Mouse (Mus musculus): ENCODE measurements around the gene Dnah14. TPM values are rescaled to one million over a fixed set of nuclear protein-coding genes. Genes with fewer than 3 reads are reported as not detected.
A peak's percentile ranks its signal among the peaks of the same experiment; 100 is the strongest.

Dnah14 gene
- total and polyA plus RNA-seq, 2 experiments from 2014 or later: under 0.01 to 0.70 TPM

DNA sequence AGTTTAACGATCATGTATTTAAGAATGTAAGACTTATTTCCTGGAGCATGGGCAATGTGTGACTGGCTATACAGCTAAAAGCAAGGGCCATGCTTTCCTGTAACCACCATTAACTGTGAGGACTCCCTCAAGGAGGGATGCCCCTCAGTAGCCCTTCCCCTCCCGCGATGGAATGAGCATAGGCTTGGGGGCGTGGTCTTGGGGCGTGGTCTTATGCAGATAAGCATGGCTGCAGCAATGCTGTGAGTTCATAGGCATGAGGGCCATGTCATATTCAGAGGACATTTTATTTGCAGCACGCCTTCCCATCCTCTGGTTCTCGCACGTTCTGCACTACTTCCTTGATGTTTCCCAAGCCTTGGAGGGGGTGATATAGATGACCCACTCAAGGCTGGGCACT, 71.1 kb downstream of the Dnah14 start:
- H3K4me3 ChIP-seq (ENCODE audit: low read depth, low read length): no peak overlapping the region
- ATAC-seq (ENCODE audit: low FRiP score): no peak
- no peak for TF ChIP-seq CTCF (IDR thresholded peaks at IDR 0.05)
- no peaks in the 10 kb centered on the region for H3K4me1 ChIP-seq (ENCODE audit: insufficient read depth, low read length)
- DNase-seq (ENCODE audit: low spot score): no peak
- no peaks in the 10 kb centered on the region for H3K9me3 ChIP-seq (ENCODE audit: low read length)
- no peak overlapping the region for H3K27ac ChIP-seq (ENCODE audit: low read depth, low read length)
- no peak overlapping the region for H3K4me2 ChIP-seq (ENCODE audit: low read depth, low read length, poor library complexity, severe bottlenecking)
- no peaks in the 10 kb centered on the region for H3K27me3 ChIP-seq (ENCODE audit: insufficient read depth, low read length)
- H3K36me3 ChIP-seq (ENCODE audit: insufficient read depth, low read length): no peaks in the 10 kb centered on the region
- no peak overlapping the region for H3K9ac ChIP-seq (replicated peaks; ENCODE audit: low read length, poor library complexity, severe bottlenecking)
- WGBS: 45% methylated on average over 8 of the region's 8 CpGs

DNA sequence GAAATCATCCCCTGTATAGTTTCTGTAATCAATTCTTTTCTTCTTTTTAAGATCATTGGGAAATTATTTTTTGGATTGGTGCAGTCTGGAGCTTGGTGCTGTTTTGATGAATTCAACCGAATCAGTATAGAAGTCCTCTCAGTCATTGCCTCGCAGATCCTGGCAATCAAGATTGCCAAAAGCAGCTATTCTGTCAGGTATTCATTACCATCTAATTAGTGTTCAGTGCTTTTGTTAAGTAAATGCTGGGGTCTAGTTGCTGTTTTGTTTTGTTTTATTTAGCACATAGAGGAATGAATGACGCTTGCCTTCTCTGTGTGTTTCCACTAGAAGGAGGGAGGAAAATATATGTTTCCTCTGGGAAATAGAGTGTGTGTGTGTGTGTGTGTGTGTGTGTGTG, 77.1 kb downstream of the Dnah14 start:
- Histone ChIP-seq H3K9me3 (ENCODE audit: low read length) (no peaks in the 10 kb centered on the region), H3K27ac (ENCODE audit: low read depth, low read length) (no peak overlapping the region), H3K27me3 (ENCODE audit: insufficient read depth, low read length) (no peaks in the 10 kb centered on the region), H3K4me1 (ENCODE audit: insufficient read depth, low read length) (no peaks in the 10 kb centered on the region), H3K4me3 (ENCODE audit: low read depth, low read length) (no peak overlapping the region), H3K9ac (replicated peaks; ENCODE audit: low read length, poor library complexity, severe bottlenecking) (no peak overlapping the region), H3K36me3 (ENCODE audit: insufficient read depth, low read length) (no peaks in the 10 kb centered on the region), H3K4me2 (ENCODE audit: low read depth, low read length, poor library complexity, severe bottlenecking) (no peak overlapping the region)
- no peak for TF ChIP-seq CTCF (IDR thresholded peaks at IDR 0.05)
- DNase-seq (ENCODE audit: low spot score) (no peak), ATAC-seq (ENCODE audit: low FRiP score) (no peak)
- 45% methylated on average over 3 of the region's 3 CpGs for whole genome bisulfite sequencing

DNA sequence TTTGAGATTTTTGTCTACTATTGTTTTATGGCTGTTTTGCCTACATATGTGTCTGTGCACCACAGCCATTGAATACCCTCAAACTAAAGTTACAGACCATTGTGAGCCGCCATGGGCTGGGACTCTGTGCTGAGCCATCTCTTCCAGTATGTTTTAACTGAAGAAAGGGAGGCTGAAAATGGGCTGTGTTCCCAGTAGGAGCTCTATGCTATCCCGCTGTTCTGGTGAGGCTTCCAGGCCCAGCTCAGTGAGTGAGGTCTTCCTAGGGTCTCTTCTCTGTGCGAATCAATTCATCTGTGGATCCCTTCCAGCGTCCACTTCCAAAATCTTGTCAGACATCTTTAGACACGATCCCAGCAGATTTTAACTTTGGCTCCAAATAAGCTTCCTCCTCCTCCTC, 80.1 kb downstream of the Dnah14 start:
- H3K9me3 ChIP-seq (ENCODE audit: low read length): no peaks in the 10 kb centered on the region
- DNase-seq (ENCODE audit: low spot score): peak; percentile 62
- ATAC-seq (ENCODE audit: low FRiP score): no peak
- no peak overlapping the region for H3K4me2 ChIP-seq (ENCODE audit: low read depth, low read length, poor library complexity, severe bottlenecking)
- no peaks in the 10 kb centered on the region for H3K36me3 ChIP-seq (ENCODE audit: insufficient read depth, low read length)
- H3K9ac ChIP-seq (replicated peaks; ENCODE audit: low read length, poor library complexity, severe bottlenecking): no peak overlapping the region
- TF ChIP-seq CTCF (IDR thresholded peaks at IDR 0.05): no peak
- H3K27me3 ChIP-seq (ENCODE audit: insufficient read depth, low read length): no peaks in the 10 kb centered on the region
- H3K4me3 ChIP-seq (ENCODE audit: low read depth, low read length): no peak overlapping the region
- H3K27ac ChIP-seq (ENCODE audit: low read depth, low read length): no peak overlapping the region
- 74% methylated on average over 5 of the region's 5 CpGs for WGBS
- no peaks in the 10 kb centered on the region for H3K4me1 ChIP-seq (ENCODE audit: insufficient read depth, low read length)

DNA sequence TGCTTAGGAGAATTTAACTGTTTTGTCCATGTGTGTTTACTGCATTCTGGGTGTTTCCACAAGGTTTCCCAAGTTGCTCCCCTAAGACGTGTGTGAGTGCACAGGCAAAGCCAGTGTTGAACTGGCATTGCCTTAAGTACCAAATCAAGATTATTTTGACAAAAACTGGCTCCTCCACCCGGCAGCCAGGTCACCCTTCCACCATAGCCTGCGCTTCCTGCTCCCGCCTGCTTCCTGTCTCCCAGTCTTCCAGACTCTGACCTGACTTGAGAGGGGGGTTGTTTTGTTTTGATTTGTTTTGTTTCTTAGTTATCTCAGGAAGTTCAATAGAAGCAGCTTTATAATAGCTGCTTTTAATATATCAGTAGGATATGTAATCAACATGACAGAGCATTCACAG, 90.4 kb downstream of the Dnah14 start:
- ATAC-seq (ENCODE audit: low FRiP score) (no peak), DNase-seq (ENCODE audit: low spot score) (no peak)
- no peak overlapping the region for H3K9ac ChIP-seq (replicated peaks; ENCODE audit: low read length, poor library complexity, severe bottlenecking)
- H3K4me2 ChIP-seq (ENCODE audit: low read depth, low read length, poor library complexity, severe bottlenecking): no peak overlapping the region
- no peaks in the 10 kb centered on the region for H3K4me1 ChIP-seq (ENCODE audit: insufficient read depth, low read length)
- no peak overlapping the region for H3K27ac ChIP-seq (ENCODE audit: low read depth, low read length)
- WGBS: 77% methylated on average over 4 of the region's 4 CpGs
- no peaks in the 10 kb centered on the region for H3K36me3 ChIP-seq (ENCODE audit: insufficient read depth, low read length)
- H3K4me3 ChIP-seq (ENCODE audit: low read depth, low read length): no peak overlapping the region
- TF ChIP-seq CTCF (IDR thresholded peaks at IDR 0.05): no peak
- no peaks in the 10 kb centered on the region for H3K27me3 ChIP-seq (ENCODE audit: insufficient read depth, low read length)
- H3K9me3 ChIP-seq (ENCODE audit: low read length): no peaks in the 10 kb centered on the region

DNA sequence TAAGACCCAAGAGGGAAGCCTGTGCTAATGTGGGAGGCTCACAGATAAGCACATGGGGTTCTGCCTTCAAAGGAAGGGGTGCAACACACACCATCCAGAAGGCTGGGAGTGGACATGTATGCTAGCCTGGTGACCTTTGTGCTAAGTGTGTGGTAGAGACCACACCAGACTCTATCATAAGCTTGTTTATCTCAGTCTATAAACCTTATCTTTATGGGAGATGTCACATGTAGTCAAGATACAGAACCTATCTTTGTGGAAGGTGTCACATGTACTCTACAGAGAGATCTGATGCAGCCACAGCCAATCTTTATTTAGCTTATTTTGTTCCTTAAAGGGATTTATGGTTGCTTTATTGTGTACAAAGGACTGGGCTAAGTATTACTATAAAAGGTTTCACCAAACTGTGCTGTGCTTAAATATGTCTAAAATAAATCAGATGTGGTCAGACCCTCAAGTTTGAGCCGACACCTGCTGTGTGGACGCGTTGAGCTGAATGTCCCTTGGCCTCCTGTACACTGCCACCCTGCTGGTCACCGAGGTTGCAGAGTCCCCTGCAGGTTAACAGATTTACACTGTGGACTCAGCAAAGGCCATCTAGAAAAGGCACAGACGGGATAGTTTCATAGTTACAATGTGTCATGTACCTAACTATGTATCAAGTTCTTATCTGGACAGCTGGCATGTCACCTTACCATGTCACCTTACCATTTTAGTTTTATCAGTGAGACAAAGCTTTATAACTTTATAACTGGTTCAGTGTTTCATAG, 118.6 kb downstream of the Dnah14 start:
- no peak for DNase-seq (ENCODE audit: low spot score)
- ATAC-seq (ENCODE audit: low FRiP score): no peak
- H3K4me1 ChIP-seq (ENCODE audit: insufficient read depth, low read length): no peaks in the 10 kb centered on the region
- H3K9me3 ChIP-seq (ENCODE audit: low read length): no peaks in the 10 kb centered on the region
- no peak for TF ChIP-seq CTCF (IDR thresholded peaks at IDR 0.05)
- no peaks in the 10 kb centered on the region for H3K27me3 ChIP-seq (ENCODE audit: insufficient read depth, low read length)
- no peak overlapping the region for H3K9ac ChIP-seq (replicated peaks; ENCODE audit: low read length, poor library complexity, severe bottlenecking)
- no peak overlapping the region for H3K4me2 ChIP-seq (ENCODE audit: low read depth, low read length, poor library complexity, severe bottlenecking)
- H3K36me3 ChIP-seq (ENCODE audit: insufficient read depth, low read length): no peaks in the 10 kb centered on the region
- H3K27ac ChIP-seq (ENCODE audit: low read depth, low read length): no peak overlapping the region
- H3K4me3 ChIP-seq (ENCODE audit: low read depth, low read length): no peak overlapping the region
- 67% methylated on average over 5 of the region's 5 CpGs for WGBS

- DNase-seq (ENCODE audit: low spot score): peak; percentile 33
Observed at GRCm38 (mm10) chr1:181728707-181729106, 152.3 kb downstream of the Dnah14 start.

More at GRCm38 (mm10) chr1:181728707-181729106, 152.3 kb downstream of the Dnah14 start:
- no peak for ATAC-seq (ENCODE audit: low FRiP score)
- WGBS: 61% methylated on average over 5 of the region's 5 CpGs
- Histone ChIP-seq H3K4me3 (ENCODE audit: low read depth, low read length) (no peak overlapping the region), H3K4me1 (ENCODE audit: insufficient read depth, low read length) (no peaks in the 10 kb centered on the region), H3K27ac (ENCODE audit: low read depth, low read length) (no peak overlapping the region), H3K9ac (replicated peaks; ENCODE audit: low read length, poor library complexity, severe bottlenecking) (no peak overlapping the region), H3K4me2 (ENCODE audit: low read depth, low read length, poor library complexity, severe bottlenecking) (no peak overlapping the region), H3K36me3 (ENCODE audit: insufficient read depth, low read length) (no peaks in the 10 kb centered on the region), H3K27me3 (ENCODE audit: insufficient read depth, low read length) (no peaks in the 10 kb centered on the region), H3K9me3 (ENCODE audit: low read length) (no peaks in the 10 kb centered on the region)
- TF ChIP-seq CTCF (IDR thresholded peaks at IDR 0.05): peak; percentile 68
